Mouse (Mus musculus) C2C12 (cell line): Measurements from ENCODE around the gene Cd109.

ENCODE experiments used
- CEBPB ChIP-seq: IDR thresholded peaks from one replicate; pipeline ENCODE4 v1.6.1; 2011; ENCODE audit warnings: low read depth, mild to moderate bottlenecking, control low read depth, moderate library complexity
- CTCF ChIP-seq: IDR thresholded peaks from one replicate; pipeline ENCODE4 v1.5.1; 2011; ENCODE audit not compliant: control insufficient read depth, insufficient read depth, insufficient read length
- FOSL1 ChIP-seq: IDR thresholded peaks from one replicate; pipeline ENCODE4 v1.8.0; 2011; ENCODE audit warnings: mild to moderate bottlenecking, low read length; ENCODE audit not compliant: poor library complexity, insufficient read depth, severe bottlenecking
- MAX ChIP-seq: IDR thresholded peaks from one replicate; pipeline ENCODE4 v1.6.1; 2011; ENCODE audit warnings: mild to moderate bottlenecking, control low read depth
- MYOD1 ChIP-seq: IDR thresholded peaks from one replicate; pipeline ENCODE4 v1.6.1; 2011; ENCODE audit warnings: low read depth; ENCODE audit not compliant: control insufficient read depth, insufficient read length
- MYOG ChIP-seq: IDR thresholded peaks from one replicate; pipeline ENCODE4 v1.6.1; 2011; ENCODE audit not compliant: control insufficient read depth, insufficient read length; ENCODE audit errors: extremely low read depth
- USF1 ChIP-seq: IDR thresholded peaks from one replicate; pipeline ENCODE4 v1.6.1; 2011; ENCODE audit warnings: low read depth, mild to moderate bottlenecking, control low read depth, moderate library complexity

DNA sequence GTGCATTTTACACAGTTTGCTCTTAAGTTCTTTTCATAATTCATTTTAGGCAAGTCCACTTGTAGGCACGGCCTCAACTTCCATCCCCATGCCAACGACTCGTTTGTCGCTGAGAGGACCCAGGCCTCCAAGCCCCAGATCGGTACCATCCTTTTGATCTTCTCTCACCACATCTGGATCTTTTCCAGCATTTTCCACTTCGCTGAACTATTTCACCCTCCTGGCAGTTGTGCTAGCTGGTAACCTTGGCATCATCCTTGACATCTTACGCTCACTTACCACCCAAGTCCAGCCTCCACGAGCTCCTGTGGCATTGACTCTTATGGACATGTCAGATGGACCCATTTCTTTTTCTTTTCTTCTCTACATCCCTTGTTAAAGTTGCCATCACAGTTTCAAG, 33.3 kb downstream of the Cd109 start:
- TF ChIP-seq CTCF (no peak), MAX (no peak), CEBPB (no peak), USF1 (no peak), MYOD1 (no peak), FOSL1 (no peak), MYOG (no peak)
